Mouse (Mus musculus): ENCODE measurements around the gene Reg3b.

DNA sequence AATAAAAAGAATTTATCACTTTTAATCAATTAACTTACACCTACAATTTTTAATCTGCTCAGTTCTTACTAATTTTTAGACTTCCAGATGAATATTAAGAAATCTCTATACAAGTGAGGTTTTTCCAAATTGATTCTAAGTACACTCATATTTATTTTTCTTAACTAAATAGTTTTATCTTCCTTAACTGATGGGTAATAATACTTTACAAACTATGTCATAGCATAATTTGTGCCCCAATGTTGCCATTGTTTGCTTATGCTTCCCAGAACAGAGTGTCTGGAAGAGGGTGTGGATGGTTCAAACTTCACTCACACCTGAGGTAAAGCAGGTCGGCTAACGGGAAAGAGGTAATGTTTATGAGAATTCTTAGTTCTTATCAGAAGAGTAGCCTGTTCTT lies at the start of gene Reg3b:
- no peak for TF ChIP-seq HCFC1 (IDR thresholded peaks at IDR 0.05; ENCODE audit: borderline replicate concordance, insufficient read depth, low read length)
- no peak for TF ChIP-seq CHD2 (IDR thresholded peaks at IDR 0.05; ENCODE audit: low read depth, low read length)
- no peak for TF ChIP-seq ZNF384 (IDR thresholded peaks at IDR 0.05; ENCODE audit: low read depth, low read length)
- no peak for TF ChIP-seq MAFK (IDR thresholded peaks at IDR 0.05; ENCODE audit: insufficient read depth, low read depth, low read length)
- TF ChIP-seq ZC3H11A (IDR thresholded peaks at IDR 0.05; ENCODE audit: borderline replicate concordance, low read depth, low read length): no peak
